Mouse (Mus musculus) heart, embryonic 15.5 days (tissue): ENCODE data around the gene Ablim1. TPM values are rescaled to one million over a fixed set of nuclear protein-coding genes. Genes with fewer than 3 reads are reported as not detected.
A peak's percentile ranks its signal among the peaks of the same experiment; 100 is the strongest.

ENCODE experiments used
- ATAC-seq: fragments of 200-750 bp; cut with Nextera tagmentation; replicated peaks from 2 replicates; pipeline ENCODE4 v1.8.0; 2017; ENCODE audit warnings: low read depth, moderate TSS enrichment; ENCODE audit not compliant: insufficient number of reproducible peaks, insufficient read depth, low FRiP score
- H3K27ac ChIP-seq: fragments of 300-500 bp; sonication (generic); 2 replicates; pipeline ENCODE4 v1.5.1; 2015; ENCODE audit warnings: mild to moderate bottlenecking, inconsistent platforms
- H3K27me3 ChIP-seq: fragments of 300-500 bp; sonication (generic); 2 replicates; pipeline ENCODE4 v1.6.1; 2015; ENCODE audit warnings: inconsistent platforms
- H3K36me3 ChIP-seq: fragments of 300-500 bp; sonication (generic); 2 replicates; pipeline ENCODE4 v1.6.1; 2015; ENCODE audit warnings: mild to moderate bottlenecking, inconsistent platforms
- H3K4me1 ChIP-seq: fragments of 300-500 bp; sonication (generic); replicated peaks from 2 replicates; pipeline ENCODE4 v1.6.1; 2015; ENCODE audit warnings: inconsistent platforms
- H3K4me2 ChIP-seq: fragments of 300-500 bp; sonication (generic); 2 replicates; pipeline ENCODE4 v1.6.1; 2015; ENCODE audit warnings: inconsistent platforms, mild to moderate bottlenecking, moderate library complexity
- H3K4me3 ChIP-seq: fragments of 300-500 bp; sonication (generic); 2 replicates; pipeline ENCODE4 v1.5.1; 2015; ENCODE audit warnings: mild to moderate bottlenecking, inconsistent platforms
- H3K9ac ChIP-seq: fragments of 300-500 bp; sonication (generic); 2 replicates; pipeline ENCODE4 v1.6.1; 2015; ENCODE audit warnings: mild to moderate bottlenecking, inconsistent platforms
- H3K9me3 ChIP-seq: fragments of 300-500 bp; sonication (generic); replicated peaks from 2 replicates; pipeline ENCODE4 v1.6.1; 2016; ENCODE audit warnings: inconsistent platforms
- WGBS: fragments of 180-500 bp; shearing (Covaris S2); methylation state at CpG from one replicate; pipeline ENCODE4 v1.1.7; 2015; ENCODE audit warnings: mixed read lengths; 5-methylcytosine and 5-hydroxymethylcytosine counted together
- polyA plus RNA-seq: library from polyadenylated mRNA; unstranded; fragments of >200 nt; fragmentation: Nextera tagmentation; extraction: Ambion mirVana; gene quantifications from 2 replicates; pipeline ENCODE4 v1.2.1, GENCODE M21; 2015

Gene Ablim1
- polyA plus RNA-seq, 1 experiment from 2014 or later = 56.2 TPM

DNA sequence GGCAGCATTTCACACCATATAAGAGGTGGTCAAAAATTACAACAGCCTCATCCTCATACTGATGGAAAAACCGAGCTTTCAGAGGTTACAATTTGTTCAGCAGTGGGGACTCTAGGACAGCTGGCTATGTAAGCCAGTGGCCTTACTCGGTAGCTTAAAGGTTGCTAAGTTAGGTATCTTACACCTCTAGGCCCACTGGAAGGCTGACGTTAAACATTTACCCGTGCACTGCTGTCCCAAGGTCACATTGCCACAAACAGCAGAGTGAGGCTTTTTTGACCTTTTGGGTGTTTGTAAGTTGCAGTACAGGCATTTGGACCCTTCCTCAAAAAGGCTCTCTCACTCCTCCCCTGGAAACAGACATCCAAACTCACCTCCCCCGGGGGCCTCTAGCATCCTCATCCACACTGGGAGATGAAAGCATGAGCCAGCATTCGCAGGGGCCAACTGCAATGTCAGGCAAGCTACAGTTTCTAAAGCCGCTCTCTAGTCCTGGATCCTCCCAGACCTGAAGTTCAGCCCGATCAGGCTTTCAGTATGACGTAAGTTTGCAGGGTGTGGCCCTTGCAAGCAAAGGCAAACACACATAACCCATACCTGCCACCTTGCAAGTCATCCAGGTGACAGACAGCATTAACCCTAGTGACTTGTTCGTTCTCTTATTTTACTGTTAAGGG is 132.7 kb downstream of the Ablim1 start:
- Histone ChIP-seq H3K27me3 (no peaks in the 10 kb centered on the region), H3K4me2 (no peak overlapping the region), H3K36me3 (no peaks in the 10 kb centered on the region), H3K9ac (no peak overlapping the region), H3K27ac (0 out of 2 replicates have a peak overlapping the region, but pooled peaks have one; percentile 24), H3K4me1 (peaks cover 61% of the 10 kb centered on the region), H3K4me3 (no peak overlapping the region), H3K9me3 (no peaks in the 10 kb centered on the region)
- no peak for ATAC-seq
- 69% methylated on average over 10 of the region's 10 CpGs for WGBS

DNA sequence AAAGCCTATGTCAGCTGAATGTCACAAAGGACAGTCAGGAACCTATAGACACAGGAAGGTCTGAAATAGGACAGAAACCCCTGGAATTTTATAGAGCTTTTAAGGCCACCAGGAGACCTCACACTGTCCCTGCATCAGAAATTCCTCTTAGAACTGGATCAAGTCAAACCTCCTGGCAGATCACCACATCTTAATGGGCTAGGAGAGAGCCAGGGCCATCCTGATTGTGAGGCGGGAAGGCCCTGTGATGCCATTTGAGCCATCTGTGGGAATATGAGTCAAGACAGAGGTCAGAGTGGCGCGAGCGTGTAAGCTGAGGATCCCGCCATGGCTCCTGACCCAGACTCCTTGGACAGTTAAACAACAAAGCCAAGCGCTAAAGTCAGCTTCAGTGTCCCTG is 133.4 kb downstream of the Ablim1 start:
- Histone ChIP-seq H3K27ac (peak overlapping the region; percentile 24), H3K9me3 (no peaks in the 10 kb centered on the region), H3K9ac (no peak overlapping the region), H3K4me2 (no peak overlapping the region), H3K4me1 (peaks cover 67% of the 10 kb centered on the region), H3K27me3 (no peaks in the 10 kb centered on the region), H3K4me3 (no peak overlapping the region), H3K36me3 (no peaks in the 10 kb centered on the region)
- no peak for ATAC-seq
- 91% methylated on average over 6 of the region's 6 CpGs for WGBS

DNA sequence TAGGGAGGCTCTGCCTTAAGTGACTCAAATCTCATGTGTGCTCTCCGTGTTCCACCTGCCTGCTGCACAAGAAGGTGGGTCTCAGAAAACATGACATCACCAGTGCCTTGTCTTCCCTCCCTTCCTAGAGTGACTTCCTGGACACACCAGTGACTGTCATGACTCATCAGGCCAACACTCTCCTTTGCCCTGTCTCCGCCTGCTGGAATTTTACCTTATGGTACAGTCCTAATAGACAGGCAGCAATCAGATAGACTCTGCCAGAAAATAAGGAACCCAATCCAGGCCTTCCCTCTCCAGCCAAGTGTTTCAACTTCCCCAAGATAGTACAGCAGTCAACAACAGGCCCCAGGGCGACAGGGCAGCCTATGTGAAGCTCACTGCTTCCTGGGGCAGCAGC is 133.8 kb downstream of the Ablim1 start:
- WGBS = 47% methylated on average over 3 of the region's 3 CpGs
- Histone ChIP-seq H3K4me1 (peaks cover 66% of the 10 kb centered on the region), H3K27ac (peak overlapping the region; percentile 24), H3K9me3 (no peaks in the 10 kb centered on the region), H3K4me3 (no peak overlapping the region), H3K4me2 (no peak overlapping the region), H3K36me3 (no peaks in the 10 kb centered on the region), H3K9ac (no peak overlapping the region), H3K27me3 (no peaks in the 10 kb centered on the region)
- peak; percentile 29 for ATAC-seq

DNA sequence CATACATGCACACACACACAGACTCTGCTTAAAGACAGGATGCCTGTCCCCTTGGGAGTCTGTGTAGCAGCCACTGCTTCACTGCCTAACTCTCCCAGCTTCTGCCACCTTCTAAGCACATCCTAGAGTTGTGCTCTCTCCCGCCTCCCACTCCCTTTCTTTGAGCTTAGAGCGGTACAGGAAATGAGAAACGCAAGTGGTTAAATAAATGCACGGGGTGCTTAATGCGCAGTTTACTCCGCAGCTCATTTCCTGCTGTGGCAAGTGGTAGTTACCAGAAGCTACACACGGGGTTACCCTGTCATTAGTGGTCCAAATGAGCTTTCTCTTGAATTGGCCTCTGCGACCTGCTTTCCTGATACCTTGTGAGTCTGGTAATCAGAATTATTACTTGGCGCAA is 134.4 kb downstream of the Ablim1 start:
- H3K4me2 ChIP-seq = no peak overlapping the region
- H3K27ac ChIP-seq = peak overlapping the region; percentile 24
- peaks cover 63% of the 10 kb centered on the region for H3K4me1 ChIP-seq
- WGBS = 69% methylated on average over 9 of the region's 9 CpGs
- no peaks in the 10 kb centered on the region for H3K9me3 ChIP-seq
- H3K36me3 ChIP-seq = no peaks in the 10 kb centered on the region
- H3K4me3 ChIP-seq = no peak overlapping the region
- no peaks in the 10 kb centered on the region for H3K27me3 ChIP-seq
- no peak overlapping the region for H3K9ac ChIP-seq
- no peak for ATAC-seq

DNA sequence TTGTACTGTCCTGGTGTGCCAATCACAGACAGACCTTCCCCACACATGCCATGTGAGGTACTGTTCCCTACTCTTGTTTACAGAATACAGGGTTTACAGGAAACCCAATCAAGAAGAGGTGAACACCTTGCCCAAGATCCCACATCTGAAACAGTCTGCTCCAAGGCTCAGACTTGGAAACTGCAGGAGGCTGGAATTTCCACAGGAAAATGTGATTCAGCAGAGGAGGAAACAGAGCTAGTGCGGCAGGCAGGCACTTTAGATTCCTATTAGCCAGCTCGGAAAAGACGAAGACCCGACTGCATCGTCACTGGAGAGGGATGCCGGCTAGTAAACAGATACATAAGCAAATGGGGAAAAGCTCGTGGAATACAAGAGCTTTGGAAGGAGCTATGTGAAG is 135.4 kb downstream of the Ablim1 start:
- WGBS = 67% methylated on average over 7 of the region's 7 CpGs
- Histone ChIP-seq H3K4me2 (no peak overlapping the region), H3K36me3 (no peaks in the 10 kb centered on the region), H3K4me1 (peaks cover 72% of the 10 kb centered on the region), H3K9me3 (no peaks in the 10 kb centered on the region), H3K27ac (peak overlapping the region; percentile 29; the same call in 1 of the 2 replicates), H3K27me3 (no peaks in the 10 kb centered on the region), H3K9ac (no peak overlapping the region), H3K4me3 (no peak overlapping the region)
- ATAC-seq = no peak

DNA sequence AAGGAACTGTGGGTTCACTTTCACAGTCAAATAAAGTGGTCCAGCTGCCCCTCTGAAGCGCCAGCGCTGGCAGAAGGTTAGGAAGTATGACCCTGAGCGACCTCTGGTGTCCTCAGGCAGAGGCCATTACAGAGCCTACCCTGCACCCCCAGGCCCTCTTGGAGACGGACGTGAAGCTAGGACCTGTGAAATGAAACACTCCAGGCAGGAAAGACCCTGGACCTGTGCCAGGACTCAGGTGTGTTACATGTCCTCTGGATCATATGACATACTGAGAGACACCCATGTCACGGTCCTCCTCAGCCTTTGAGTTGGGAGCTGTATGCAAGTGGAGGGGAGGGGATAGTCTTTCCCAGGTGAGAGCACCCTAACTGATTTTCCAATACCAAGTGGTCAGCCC is 137.4 kb downstream of the Ablim1 start:
- WGBS = 59% methylated on average over 6 of the region's 6 CpGs
- no peak for ATAC-seq
- H3K4me1 ChIP-seq = peaks cover 66% of the 10 kb centered on the region
- peaks cover 11% of the 10 kb centered on the region for H3K36me3 ChIP-seq
- H3K9me3 ChIP-seq = no peaks in the 10 kb centered on the region
- no peak overlapping the region for H3K4me2 ChIP-seq
- 0 out of 2 replicates have a peak overlapping the region, but pooled peaks have one; percentile 13 for H3K27ac ChIP-seq
- no peak overlapping the region for H3K9ac ChIP-seq
- no peak overlapping the region for H3K4me3 ChIP-seq
- no peaks in the 10 kb centered on the region for H3K27me3 ChIP-seq

DNA sequence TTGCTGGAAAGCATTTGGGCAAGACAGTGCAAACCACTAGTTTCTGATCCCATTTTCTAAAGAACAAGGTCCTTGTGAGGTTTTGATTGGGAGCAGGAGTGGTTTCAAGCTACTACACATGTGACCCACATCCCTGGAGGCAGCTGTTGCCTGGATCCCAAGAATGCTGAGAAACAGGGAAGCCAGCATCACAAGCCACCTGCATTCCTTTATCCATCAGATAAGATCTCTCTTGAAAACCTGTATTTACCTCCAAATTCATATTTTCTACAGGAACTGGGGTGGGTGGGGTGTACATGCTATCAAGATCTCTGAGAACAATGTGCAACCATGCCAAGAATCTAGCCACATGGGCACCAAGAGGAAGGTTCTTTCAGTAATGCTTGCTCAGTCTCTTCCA is 139.6 kb downstream of the Ablim1 start:
- H3K36me3 ChIP-seq = peaks cover 13% of the 10 kb centered on the region
- H3K4me2 ChIP-seq = no peak overlapping the region
- H3K4me3 ChIP-seq = no peak overlapping the region
- H3K9me3 ChIP-seq = no peaks in the 10 kb centered on the region
- ATAC-seq = no peak
- H3K27ac ChIP-seq = no peak overlapping the region
- H3K27me3 ChIP-seq = no peaks in the 10 kb centered on the region
- H3K4me1 ChIP-seq = peaks cover 53% of the 10 kb centered on the region
- H3K9ac ChIP-seq = no peak overlapping the region

DNA sequence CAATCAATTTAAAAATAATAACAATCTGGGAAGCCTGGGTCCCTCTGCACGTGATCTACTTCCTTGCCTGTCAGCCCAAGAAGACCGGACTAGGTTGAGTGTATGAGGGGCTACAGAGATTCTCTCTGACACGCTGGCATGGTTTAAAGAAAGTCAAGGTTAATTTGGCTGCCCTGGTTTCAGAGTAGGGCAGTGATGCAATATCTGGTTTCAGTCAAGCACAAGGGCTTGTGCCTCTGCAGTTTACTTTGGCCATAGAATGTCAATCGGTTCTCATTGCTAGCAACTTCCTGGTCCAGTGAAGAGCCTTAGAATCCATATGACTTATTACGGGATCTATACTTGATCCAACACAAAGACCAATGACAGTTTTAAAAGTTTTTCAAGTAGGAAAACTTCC is 140.2 kb downstream of the Ablim1 start:
- Histone ChIP-seq H3K4me2 (no peak overlapping the region), H3K4me3 (no peak overlapping the region), H3K27me3 (no peaks in the 10 kb centered on the region), H3K9ac (no peak overlapping the region), H3K27ac (no peak overlapping the region), H3K36me3 (peaks cover 13% of the 10 kb centered on the region), H3K4me1 (peaks cover 50% of the 10 kb centered on the region), H3K9me3 (no peaks in the 10 kb centered on the region)
- no peak for ATAC-seq
- WGBS = 73% methylated on average over 5 of the region's 5 CpGs

DNA sequence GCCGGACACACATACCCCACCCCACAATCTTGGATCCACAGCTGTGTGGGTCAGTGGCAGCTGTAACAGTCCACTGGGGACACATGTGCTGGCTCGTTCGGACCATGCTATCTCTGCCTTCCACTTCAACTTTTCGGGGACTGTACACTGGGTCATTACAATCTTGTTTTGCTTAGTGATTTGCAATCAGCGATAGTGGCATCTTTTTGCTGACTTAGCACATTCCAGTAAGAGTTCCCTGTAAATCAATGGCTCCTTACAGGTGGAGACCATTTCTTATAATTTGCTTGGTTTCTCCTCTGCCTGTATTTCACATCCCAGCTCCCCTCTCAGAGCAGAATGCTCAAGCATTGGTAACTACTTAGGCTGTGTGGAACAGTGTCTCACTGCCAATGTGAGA is 140.7 kb downstream of the Ablim1 start:
- Histone ChIP-seq H3K9ac (no peak overlapping the region), H3K9me3 (no peaks in the 10 kb centered on the region), H3K27ac (no peak overlapping the region), H3K4me1 (peaks cover 48% of the 10 kb centered on the region), H3K27me3 (no peaks in the 10 kb centered on the region), H3K36me3 (peaks cover 13% of the 10 kb centered on the region), H3K4me2 (no peak overlapping the region), H3K4me3 (no peak overlapping the region)
- no peak for ATAC-seq
- WGBS = 60% methylated on average over 5 of the region's 5 CpGs

DNA sequence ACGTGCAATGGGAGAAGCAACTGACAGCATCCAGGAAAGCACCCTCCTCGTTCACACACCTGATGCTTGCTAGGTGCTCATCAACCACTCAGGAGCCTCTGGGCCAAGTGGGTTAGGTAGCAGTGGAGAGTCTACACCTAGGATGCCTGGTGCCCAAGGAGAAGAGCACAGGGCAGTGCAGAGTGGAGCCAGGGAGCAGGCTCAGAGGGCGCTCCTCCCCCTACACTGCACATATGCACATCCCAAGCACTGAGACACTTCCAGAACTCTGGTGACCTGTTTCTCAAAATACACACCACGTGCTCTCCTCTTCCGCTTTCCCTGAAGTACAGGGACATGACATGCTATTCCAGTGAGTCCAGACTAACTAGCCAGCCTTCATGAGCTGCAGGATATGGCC is 142.4 kb downstream of the Ablim1 start:
- Histone ChIP-seq H3K9ac (no peak overlapping the region), H3K4me1 (peaks cover 55% of the 10 kb centered on the region), H3K27ac (no peak overlapping the region), H3K9me3 (no peaks in the 10 kb centered on the region), H3K27me3 (no peaks in the 10 kb centered on the region), H3K4me3 (no peak overlapping the region), H3K36me3 (peaks cover 13% of the 10 kb centered on the region), H3K4me2 (no peak overlapping the region)
- 74% methylated on average over 5 of the region's 5 CpGs for WGBS
- no peak for ATAC-seq

DNA sequence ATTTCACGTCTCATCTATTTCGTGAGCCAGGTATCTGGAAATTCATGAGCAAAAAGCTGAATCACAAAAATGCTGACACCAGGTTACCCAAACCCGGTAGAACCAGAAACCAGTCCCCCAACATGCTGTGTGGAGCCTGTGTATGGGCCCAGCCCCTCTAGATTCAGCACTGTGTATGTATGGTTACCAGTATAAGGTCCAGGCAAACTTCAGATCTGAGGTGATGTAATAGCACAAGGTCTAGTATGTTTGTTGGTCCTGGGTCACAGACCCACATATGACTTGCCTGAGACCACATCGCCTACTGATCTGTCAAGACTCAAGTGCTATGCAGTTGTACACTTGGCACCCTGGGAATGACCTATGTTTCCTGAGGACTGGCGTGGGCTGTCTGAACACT is 143.8 kb downstream of the Ablim1 start:
- 84% methylated on average over 5 of the region's 5 CpGs for WGBS
- no peak overlapping the region for H3K4me3 ChIP-seq
- H3K9me3 ChIP-seq = no peaks in the 10 kb centered on the region
- H3K36me3 ChIP-seq = peaks cover 13% of the 10 kb centered on the region
- H3K27me3 ChIP-seq = no peaks in the 10 kb centered on the region
- no peak for ATAC-seq
- H3K9ac ChIP-seq = no peak overlapping the region
- peaks cover 54% of the 10 kb centered on the region for H3K4me1 ChIP-seq
- no peak overlapping the region for H3K4me2 ChIP-seq
- H3K27ac ChIP-seq = no peak overlapping the region

DNA sequence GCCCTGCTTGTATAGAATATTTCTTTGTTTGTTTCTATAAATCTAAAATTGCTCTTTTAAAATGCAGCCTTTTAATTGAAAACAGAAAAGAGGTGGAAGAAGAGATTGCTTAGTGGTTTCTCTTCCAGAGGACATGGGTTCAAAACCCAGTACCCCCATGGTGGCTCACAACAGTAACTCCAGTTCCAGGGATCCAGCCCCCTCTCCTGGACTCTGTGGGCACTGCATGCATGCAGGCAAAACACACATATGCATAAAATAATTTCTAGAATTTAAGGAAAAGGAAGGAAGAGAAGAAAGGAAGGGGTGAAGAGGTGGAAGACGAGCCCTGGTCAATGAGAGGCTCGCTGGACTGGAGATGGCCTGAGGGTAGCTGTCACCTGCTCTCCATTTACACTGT is 145.2 kb downstream of the Ablim1 start:
- Histone ChIP-seq H3K9ac (no peak overlapping the region), H3K27ac (no peak overlapping the region), H3K4me1 (peaks cover 55% of the 10 kb centered on the region), H3K4me3 (no peak overlapping the region), H3K4me2 (no peak overlapping the region), H3K27me3 (no peaks in the 10 kb centered on the region), H3K9me3 (no peaks in the 10 kb centered on the region), H3K36me3 (peaks cover 13% of the 10 kb centered on the region)
- no peak for ATAC-seq
- 92% methylated on average over 2 of the region's 2 CpGs for WGBS
